Mouse (Mus musculus): ENCODE results near the gene Naaladl1.
A peak's percentile ranks its signal among the peaks of the same experiment; 100 is the strongest.
"Not testable (repeated sequence)": the region's sequence is repeated elsewhere in the genome, so short reads cannot be mapped to it uniquely, and the experiment has no call there.

Naaladl1 gene

GRCm38 (mm10) chr19:6130414-6131128 is 25.0 kb downstream of the Naaladl1 start:
- DNase-seq (ENCODE audit: low spot score) = not testable (repeated sequence)

DNA sequence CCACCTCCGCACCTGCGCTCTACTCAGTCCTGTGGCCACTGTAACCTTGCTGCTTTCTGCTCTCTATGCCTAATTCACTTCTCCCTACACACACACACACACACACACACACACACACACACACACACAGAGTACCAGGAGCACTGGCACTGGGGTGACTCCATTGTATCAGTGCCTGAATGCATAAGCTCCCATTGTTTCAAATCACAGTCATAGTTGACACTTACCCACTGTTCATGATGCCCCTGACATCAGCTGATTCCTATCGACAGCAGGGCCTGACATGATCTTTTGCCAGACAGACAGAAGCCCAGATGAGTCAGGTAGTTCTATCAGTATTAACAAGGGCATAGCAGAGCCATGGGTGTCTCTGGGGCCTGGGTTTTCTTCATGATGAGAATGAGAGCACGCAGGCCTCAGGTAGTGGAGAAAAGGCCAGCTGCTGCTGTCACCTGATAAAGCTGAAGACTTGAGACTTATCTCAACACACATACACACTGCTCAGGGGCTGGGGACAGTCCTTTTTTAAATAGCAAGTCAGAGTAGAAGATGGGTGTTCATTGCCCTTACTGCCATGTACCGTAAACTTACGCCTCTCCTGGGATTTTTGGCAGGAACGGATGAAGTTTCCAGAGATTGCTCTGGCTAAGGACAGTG is 26.7 kb downstream of the Naaladl1 start:
- DNase-seq (ENCODE audit: low spot score) = no peak

- not testable (repeated sequence) for DNase-seq (ENCODE audit: low spot score)
Measured at GRCm38 (mm10) chr19:6133197-6133596, 27.6 kb downstream of the Naaladl1 start.

DNA sequence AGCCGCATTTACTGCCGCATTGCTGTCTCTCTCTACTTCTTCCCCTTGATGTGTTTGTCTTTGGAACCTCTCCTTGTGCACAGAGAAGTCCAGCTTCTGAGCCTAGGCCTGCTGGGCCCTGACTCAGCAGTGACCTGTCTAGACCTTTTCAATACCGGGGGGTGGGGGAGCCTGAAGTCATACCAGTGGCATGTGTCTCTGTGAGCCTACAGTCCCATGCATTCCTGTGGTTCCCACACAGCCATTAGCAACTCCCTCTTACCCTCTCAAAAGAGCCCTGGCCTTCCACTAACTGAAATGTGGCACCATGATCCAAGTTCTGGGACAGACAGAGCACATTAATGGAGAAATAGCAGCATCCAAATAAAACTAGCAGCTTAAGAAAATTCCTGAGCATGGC is 30.8 kb downstream of the Naaladl1 start:
- no peak for DNase-seq (ENCODE audit: low spot score)

GRCm38 (mm10) chr19:6139701-6140100 is 34.1 kb downstream of the Naaladl1 start:
- DNase-seq (ENCODE audit: low spot score) = no peak

DNA sequence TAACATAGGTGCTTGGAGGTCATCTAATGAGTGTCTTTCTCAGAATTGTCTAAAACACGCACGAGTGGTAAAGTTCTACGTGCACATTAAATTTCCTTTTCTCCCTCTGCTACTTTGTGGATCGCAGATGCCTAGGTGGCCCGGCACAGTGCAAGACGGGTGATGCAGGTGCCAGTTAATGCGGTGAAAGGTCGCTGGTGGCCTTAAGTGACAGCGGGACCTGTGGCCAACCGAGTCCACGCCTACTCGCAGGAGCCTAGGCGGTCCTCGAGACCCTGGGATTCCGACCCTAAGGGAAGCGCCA is 34.7 kb downstream of the Naaladl1 start:
- no peak for DNase-seq (ENCODE audit: low spot score)

DNA sequence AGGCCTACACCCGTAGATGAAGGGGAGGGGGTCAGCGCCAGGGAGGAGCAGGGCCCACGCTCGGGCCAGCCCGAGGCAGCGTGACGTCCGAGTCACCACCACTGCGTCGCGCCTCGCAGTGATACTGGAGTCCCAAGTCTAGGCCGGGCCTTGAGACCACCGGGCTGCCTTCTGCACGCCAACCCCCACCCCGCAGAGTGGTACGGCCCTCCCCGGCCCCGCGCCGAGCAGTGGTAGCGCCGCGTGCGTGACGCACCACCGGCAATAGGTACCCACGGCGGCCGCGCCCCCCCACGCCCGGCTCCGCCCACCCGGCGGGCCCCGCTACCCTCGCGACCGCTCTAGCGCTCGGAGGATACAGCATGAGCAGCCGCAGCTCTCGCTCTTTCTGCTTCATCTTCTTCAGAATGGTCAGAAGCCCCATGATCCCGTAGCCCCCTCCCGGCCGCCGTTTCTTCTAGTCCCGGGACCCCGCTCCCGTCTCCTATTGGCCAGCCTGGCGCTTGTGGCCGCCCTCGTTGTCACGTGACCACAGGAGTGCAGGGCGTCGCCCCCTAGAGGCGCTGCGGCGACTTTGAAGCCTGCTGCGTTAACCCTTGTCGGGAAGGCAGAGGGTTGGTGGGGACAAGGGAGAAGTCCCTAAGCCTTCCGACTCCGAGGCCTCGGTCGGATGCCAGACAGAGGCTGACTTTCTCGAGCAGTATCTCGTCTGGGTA is 35.3 kb downstream of the Naaladl1 start, which contains the start of gene Batf2:
Gene Batf2, plus strand, starts transcription at position 306 of the 716 bp plus-strand sequence.
- peak; percentile 90 for DNase-seq (ENCODE audit: low spot score)

- DNase-seq (ENCODE audit: low spot score) = no peak
Measured at GRCm38 (mm10) chr19:6141394-6141749, 35.8 kb downstream of the Naaladl1 start, which contains the start of gene Arl2. Gene Arl2, minus strand, starts transcription at chr19:6141548.

DNA sequence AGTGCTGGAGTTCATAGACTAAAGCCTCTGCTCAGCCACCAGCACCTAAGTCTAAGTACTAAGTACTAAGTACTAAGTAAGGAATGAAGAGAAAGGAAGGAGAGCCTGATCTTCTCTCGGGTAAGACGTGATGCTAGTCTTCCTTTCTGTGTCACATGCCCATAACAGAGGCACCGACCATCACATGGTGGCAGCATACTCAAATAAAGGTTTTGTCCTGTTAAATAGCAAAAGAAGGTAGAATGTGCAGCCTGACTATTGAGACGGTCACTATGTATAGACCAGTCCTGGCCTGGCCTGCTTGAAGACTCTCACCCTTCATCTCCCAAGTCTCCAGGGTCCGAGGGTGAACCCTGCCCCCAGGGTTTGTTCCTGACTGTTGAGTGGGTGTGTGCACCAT is 39.3 kb downstream of the Naaladl1 start:
- no peak for DNase-seq (ENCODE audit: low spot score)

- DNase-seq (ENCODE audit: low spot score) = no peak
Measured at GRCm38 (mm10) chr19:6155174-6155573, 49.6 kb downstream of the Naaladl1 start.

- no peak for DNase-seq (ENCODE audit: low spot score)
Measured at GRCm38 (mm10) chr19:6156372-6156771, 50.8 kb downstream of the Naaladl1 start.

DNA sequence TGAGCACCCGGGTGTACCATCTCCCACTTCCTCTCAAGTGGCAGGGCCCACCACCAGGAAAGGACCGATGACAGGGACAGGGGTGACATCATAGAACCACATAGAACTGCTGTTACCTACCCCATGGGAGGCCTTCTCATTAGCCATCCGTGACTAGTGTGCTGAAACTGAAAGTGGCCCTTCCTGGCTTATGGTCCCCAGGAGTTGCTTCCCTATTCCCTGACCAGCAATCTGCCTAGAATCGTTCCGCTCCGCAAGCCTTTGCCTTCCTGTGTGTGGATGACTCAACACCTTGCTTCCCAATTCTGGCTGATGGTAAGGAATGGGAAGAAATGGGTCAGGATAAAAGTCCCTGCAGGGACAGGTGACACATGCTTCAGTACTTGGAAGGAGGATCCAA is 51.6 kb downstream of the Naaladl1 start:
- DNase-seq (ENCODE audit: low spot score) = no peak

DNA sequence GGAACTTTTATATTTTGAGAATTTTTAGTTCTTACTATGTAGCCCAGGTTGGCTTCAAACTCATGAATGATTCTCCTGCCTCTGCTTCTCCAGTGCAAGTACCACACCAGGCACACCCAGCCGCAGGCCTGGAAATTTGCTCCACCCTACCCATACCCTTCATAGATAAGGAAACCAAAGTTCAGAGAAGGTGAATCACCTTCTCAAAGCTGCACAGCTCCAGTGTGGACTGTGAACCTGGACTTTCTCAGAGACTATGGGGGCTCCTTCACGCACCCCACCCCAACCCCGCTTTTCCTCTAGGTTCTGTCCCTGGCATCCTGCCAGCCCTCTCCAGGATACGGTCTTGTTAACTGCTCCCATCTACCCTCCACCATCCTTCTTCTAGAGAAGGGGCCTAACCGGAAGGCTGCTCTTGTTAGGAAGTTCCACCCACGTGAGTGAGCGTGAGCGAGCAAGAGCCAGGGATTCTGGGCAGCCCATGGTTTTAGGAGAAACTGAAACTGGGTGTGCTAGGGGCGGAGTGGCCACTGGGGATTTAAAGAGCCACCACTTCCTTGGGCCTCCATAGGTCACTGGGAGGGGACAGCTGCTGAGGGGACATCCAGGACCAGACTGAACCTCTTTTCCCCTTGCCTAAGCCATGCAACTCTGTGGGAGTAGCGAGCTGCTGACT is 58.4 kb downstream of the Naaladl1 start:
- DNase-seq (ENCODE audit: low spot score) = no peak
